In genomic region chr1:179960543-179960876, GRCm38 (mm10) we compare ENCODE assay signal across 8 mouse cellular contexts. TPM values are rescaled to one million over a fixed set of nuclear protein-coding genes. Genes with fewer than 3 reads are reported as not detected.
DNase-seq lines count a peak whose midpoint lies in the region; ATAC-seq and TF ChIP-seq lines count a peak whose summit lies in the region.

No protein-coding gene starts in this region.

- H3K79me2 ChIP-seq in MEL (ENCODE audit: control insufficient read depth, insufficient read depth, low read length, poor library complexity), result peaks cover 27% of the 10 kb centered on the region

- intact Hi-C loops in heart, postnatal 25 days (cut with DNase I), result no loop called here

- H3K27me3 ChIP-seq in heart, embryonic 16.5 days (ENCODE audit: control insufficient read depth, insufficient read depth, low read length), result no peaks in the 10 kb centered on the region
- H3K27me3 ChIP-seq in MEL (ENCODE audit: control insufficient read depth in 1 of 2, insufficient read depth in 2 of 2, low read length in 2 of 2), result peaks cover 0 to 9% of the 10 kb centered on the region in 2 experiments; a peak in 2 of 4 replicates
- 0 out of 2 replicates have a peak, but pooled peaks cover 4% of the 10 kb centered on the region for H3K27me3 ChIP-seq in hindbrain, embryonic 10.5 days (ENCODE audit: insufficient read depth, poor library complexity, severe bottlenecking)
- H3K27me3 ChIP-seq in midbrain, embryonic 10.5 days (ENCODE audit: low read depth, poor library complexity, severe bottlenecking), result no peaks in the 10 kb centered on the region; the same call in 1 of the 2 replicates

- no peak for TF ChIP-seq RAD21 in MEL (IDR thresholded peaks at IDR 0.05; ENCODE audit: low read depth, low read length)

- WGBS in heart, embryonic 16.5 days, result 0% methylated on average over 9 of the region's 9 CpGs
- WGBS in hindbrain, embryonic 10.5 days, result 0% methylated on average over 9 of the region's 9 CpGs
- WGBS in midbrain, embryonic 10.5 days, result under 1% methylated on average over 9 of the region's 9 CpGs

- H3K4me3 ChIP-seq in heart, embryonic 16.5 days (ENCODE audit: low read length), result peak overlapping the region; percentile 90
- peak overlapping the region; percentile 87 to 100 for H3K4me3 ChIP-seq in MEL (ENCODE audit: control insufficient read depth in 1 of 2, insufficient read depth in 1 of 2, low read depth in 2 of 2, low read length in 2 of 2)
- H3K4me3 ChIP-seq in hindbrain, embryonic 10.5 days, result peak overlapping the region; percentile 82
- peak overlapping the region; percentile 85 for H3K4me3 ChIP-seq in midbrain, embryonic 10.5 days

- H3K27ac ChIP-seq in heart, embryonic 16.5 days (ENCODE audit: low read length), result peak overlapping the region; percentile 96
- peak overlapping the region; percentile 54 for H3K27ac ChIP-seq in MEL (ENCODE audit: control insufficient read depth, low read depth, low read length)
- peak overlapping the region; percentile 97 for H3K27ac ChIP-seq in hindbrain, embryonic 10.5 days
- peak overlapping the region; percentile 96 for H3K27ac ChIP-seq in midbrain, embryonic 10.5 days (replicated peaks)

- no peaks in the 10 kb centered on the region for H3K36me3 ChIP-seq in heart, embryonic 16.5 days (ENCODE audit: control insufficient read depth, insufficient read depth)
- peaks cover 0 to 16% of the 10 kb centered on the region in 2 experiments; a peak in 2 of 4 replicates for H3K36me3 ChIP-seq in MEL (ENCODE audit: control insufficient read depth in 1 of 2, insufficient read depth in 2 of 2, low read length in 2 of 2)
- no peaks in the 10 kb centered on the region for H3K36me3 ChIP-seq in hindbrain, embryonic 10.5 days
- no peaks in the 10 kb centered on the region for H3K36me3 ChIP-seq in midbrain, embryonic 10.5 days

- ATAC-seq in heart, embryonic 16.5 days (replicated peaks; ENCODE audit: extremely low read depth, insufficient read depth, low FRiP score), result no peak
- no peak for ATAC-seq in CD4-positive, CD25-positive, alpha-beta regulatory T cell, adult 4 months

- DNase-seq in heart, postnatal 25 days (ENCODE audit: low spot score), result no peak
- DNase-seq in MEL (ENCODE audit: low read depth, low spot score), result no peak
- DNase-seq in hindbrain, embryonic 10.5 days (ENCODE audit: low spot score), result no peak
- DNase-seq in midbrain, embryonic 10.5 days (ENCODE audit: low spot score), result no peak
- no peak for DNase-seq in right cerebral cortex, postnatal 14 days
- DNase-seq in thymus, postnatal 0 days (ENCODE audit: low spot score), result no peak

- no peak for TF ChIP-seq POLR2A in MEL (IDR thresholded peaks at IDR 0.05; ENCODE audit: control insufficient read depth in 1 of 2, insufficient read depth in 1 of 2, low read depth in 1 of 2, low read length in 2 of 2, poor library complexity in 1 of 2)

- peak overlapping the region; percentile 88 for H3K4me2 ChIP-seq in heart, embryonic 16.5 days (ENCODE audit: low read depth, low read length)

- no peak for TF ChIP-seq EP300 in MEL (IDR thresholded peaks at IDR 0.05; ENCODE audit: low read depth in 1 of 2, low read length in 2 of 2)

- TF ChIP-seq CTCF in MEL (IDR thresholded peaks at IDR 0.05 in 2 of 3, conservative IDR thresholded peaks at IDR 0.05 in 1 of 3; ENCODE audit: control insufficient read depth in 1 of 3, insufficient read depth in 1 of 3, low read depth in 2 of 3, low read length in 3 of 3, poor library complexity in 1 of 3, severe bottlenecking in 1 of 3), result no peak

- H3K4me1 ChIP-seq in heart, embryonic 16.5 days (ENCODE audit: control insufficient read depth, insufficient read depth, low read length), result peaks cover 17% of the 10 kb centered on the region
- H3K4me1 ChIP-seq in MEL (ENCODE audit: control insufficient read depth in 1 of 2, insufficient read depth in 2 of 2, low read length in 2 of 2), result peaks cover 5 to 7% of the 10 kb centered on the region in 2 experiments; a peak in 3 of 4 replicates
- H3K4me1 ChIP-seq in hindbrain, embryonic 10.5 days (replicated peaks), result peaks cover 35% of the 10 kb centered on the region
- peaks cover 38% of the 10 kb centered on the region for H3K4me1 ChIP-seq in midbrain, embryonic 10.5 days

- no peaks in the 10 kb centered on the region for H3K9me3 ChIP-seq in heart, embryonic 16.5 days (replicated peaks; ENCODE audit: control insufficient read depth, low read length)
- H3K9me3 ChIP-seq in MEL (replicated peaks; ENCODE audit: insufficient read depth, low read length), result no peaks in the 10 kb centered on the region
- H3K9me3 ChIP-seq in hindbrain, embryonic 10.5 days, result no peaks in the 10 kb centered on the region
- no peaks in the 10 kb centered on the region for H3K9me3 ChIP-seq in midbrain, embryonic 10.5 days (replicated peaks)

- H3K9ac ChIP-seq in heart, embryonic 16.5 days (ENCODE audit: low read length), result peak overlapping the region; percentile 95
- peak overlapping the region; percentile 99 for H3K9ac ChIP-seq in MEL (ENCODE audit: control insufficient read depth, low read depth, low read length, poor library complexity, severe bottlenecking)

TF ChIP-seq in MEL, 35 proteins besides CTCF, POLR2A, EP300 and RAD21:
- TF ChIP-seq ZNF384 (IDR thresholded peaks at IDR 0.05; ENCODE audit: low read depth, low read length) (peak; percentile 74), ELF1 (IDR thresholded peaks at IDR 0.05; ENCODE audit: low read depth, low read length) (no peak), NRF1 (IDR thresholded peaks at IDR 0.05; ENCODE audit: insufficient read depth, low read depth, low read length, poor library complexity, severe bottlenecking) (no peak), USF1 (IDR thresholded peaks at IDR 0.05; ENCODE audit: low read depth, low read length) (no peak), TBP (IDR thresholded peaks at IDR 0.05; ENCODE audit: low read depth, low read length) (0 out of 2 replicates have a peak, but pooled peaks have one; percentile 56), MXI1 (IDR thresholded peaks at IDR 0.05; ENCODE audit: low read depth, low read length) (peak; percentile 61; the same call in 1 of the 2 replicates)

RNA-seq across cellular contexts. Expression of gene Cdc42bpa, which starts 0.2 kb away (rescaled TPM):
- polyA plus RNA-seq in heart, embryonic 16.5 days (2015; fragmentation: Nextera tagmentation; extraction: Ambion mirVana), result 11.6 and 11.7 TPM in 2 replicates
- total RNA-seq in heart, postnatal 25 days (2021), result 10 to 100 TPM; 42.2 to 46.9 TPM
- total RNA-seq in MEL (2012; rRNA removed), result 7.7 and 11.6 TPM in 2 replicates
- polyA plus RNA-seq in MEL (2012; ENCODE audit: insufficient read depth in 1 of 2, insufficient read length in 2 of 2, low read depth in 1 of 2, low replicate concordance in 2 of 2, missing spikeins in 1 of 2), result 10 to 100 TPM in 1 of 2 experiments, not detected in 1; 14.6 TPM
- 11.0 and 13.2 TPM in 2 replicates for polyA plus RNA-seq in hindbrain, embryonic 10.5 days (2016; fragmentation: Nextera tagmentation; extraction: Ambion mirVana)
- polyA plus RNA-seq in midbrain, embryonic 10.5 days (2016; fragmentation: Nextera tagmentation; extraction: Ambion mirVana), result 11.7 and 13.0 TPM in 2 replicates
- polyA plus RNA-seq in CD4-positive, CD25-positive, alpha-beta regulatory T cell, adult 4 months (2017; shearing (Covaris generic)), result under 1 TPM; 0.36 to 0.43 TPM
- 2.4 and 3.9 TPM in 2 replicates for polyA plus RNA-seq in thymus, postnatal 0 days (2015; fragmentation: Nextera tagmentation; extraction: Ambion mirVana)
